Mouse (Mus musculus): Measurements from ENCODE around the gene Scn5a.

Scn5a gene

DNA sequence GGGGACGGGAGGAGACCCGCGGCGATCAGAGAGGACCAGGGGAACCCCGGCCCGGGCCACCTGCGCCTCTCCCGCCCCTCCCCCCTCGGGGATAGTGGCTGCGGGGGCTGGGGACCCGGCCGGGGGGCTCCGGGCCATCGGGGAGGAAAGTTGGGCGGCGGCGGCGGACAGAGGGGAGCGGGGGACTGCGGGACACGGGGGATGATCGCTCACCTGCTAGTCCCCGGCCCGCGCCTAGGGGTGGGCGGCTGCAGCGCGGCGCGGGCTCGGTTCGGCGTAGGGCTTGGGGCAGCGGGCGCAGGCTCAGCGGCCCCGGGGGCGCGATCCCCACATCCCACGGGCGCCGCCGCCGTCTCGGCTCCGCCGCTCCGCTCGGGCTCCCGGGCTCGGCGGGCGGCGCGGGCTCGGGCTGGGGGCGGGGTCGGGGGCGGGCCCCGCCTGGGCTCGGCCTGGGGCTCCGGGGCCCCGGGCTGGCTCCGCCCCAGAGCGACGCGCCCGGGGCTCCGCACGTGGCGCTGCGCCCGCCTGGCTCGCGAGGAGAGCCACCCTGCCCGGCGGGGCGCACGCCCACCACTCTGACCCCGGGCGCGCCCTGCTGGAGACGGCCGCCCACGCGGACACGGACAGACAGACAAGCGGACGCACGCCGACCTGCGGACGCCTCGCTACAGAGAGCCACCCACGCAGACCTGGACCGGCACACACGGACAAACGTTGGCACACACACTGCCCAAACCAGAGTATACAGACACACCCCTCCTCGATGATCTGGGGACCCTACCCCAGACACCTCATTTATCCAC, at the start of gene Scn5a:
Gene Scn5a (minus strand): TSS at position 381 of the 803 bp plus-strand sequence.
- in situ Hi-C loops (cut with MboI, MseI): no loop called here

DNA sequence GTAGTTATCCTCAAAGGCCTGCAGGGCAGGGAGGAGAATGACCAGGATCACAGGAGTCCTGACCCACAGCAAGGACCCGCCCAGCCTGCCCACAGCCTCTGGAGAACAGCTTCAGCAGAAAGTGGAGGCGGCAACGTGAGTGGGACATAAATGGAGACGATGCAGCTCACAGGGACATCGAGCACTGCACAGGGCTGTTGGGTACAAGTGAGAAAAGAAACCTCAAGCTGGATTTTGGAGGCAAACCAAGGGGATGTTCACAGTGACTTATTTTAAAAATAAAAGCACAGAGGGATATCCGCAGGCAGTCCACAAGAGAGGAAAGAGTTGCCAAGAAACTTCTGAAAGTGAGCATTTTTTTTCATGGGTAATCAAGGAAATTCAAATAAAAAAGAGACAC, 48.4 kb upstream of the Scn5a start:
- in situ Hi-C loops (cut with MboI, MseI): loop anchor here in 1 of 2 experiments (10.0 kb wide), 1 partner anchor 792 kb away; no protein-coding TSS in a partner anchor

DNA sequence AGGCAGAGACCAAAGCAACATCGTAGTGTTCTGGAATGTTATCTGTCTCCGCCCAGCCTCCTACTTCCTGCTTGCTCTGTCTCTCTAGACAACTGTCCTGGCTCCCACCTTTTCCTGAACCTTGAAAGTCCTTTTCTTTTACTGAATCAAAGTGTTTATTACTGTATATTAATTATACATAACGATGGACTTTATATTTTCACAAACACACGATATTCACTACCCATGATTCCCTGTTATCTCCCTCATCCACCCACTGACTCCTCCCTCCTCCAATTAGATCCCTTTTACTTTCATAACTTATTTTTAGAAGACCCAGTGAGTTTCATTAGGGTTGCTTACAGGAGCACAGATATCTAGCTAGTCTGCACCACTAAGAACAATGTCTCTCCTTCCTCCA, 45.3 kb upstream of the Scn5a start:
- in situ Hi-C loops (cut with MboI, MseI): loop anchor here in 1 of 2 experiments (10.0 kb wide), 1 partner anchor 789 kb away; no protein-coding TSS in a partner anchor

DNA sequence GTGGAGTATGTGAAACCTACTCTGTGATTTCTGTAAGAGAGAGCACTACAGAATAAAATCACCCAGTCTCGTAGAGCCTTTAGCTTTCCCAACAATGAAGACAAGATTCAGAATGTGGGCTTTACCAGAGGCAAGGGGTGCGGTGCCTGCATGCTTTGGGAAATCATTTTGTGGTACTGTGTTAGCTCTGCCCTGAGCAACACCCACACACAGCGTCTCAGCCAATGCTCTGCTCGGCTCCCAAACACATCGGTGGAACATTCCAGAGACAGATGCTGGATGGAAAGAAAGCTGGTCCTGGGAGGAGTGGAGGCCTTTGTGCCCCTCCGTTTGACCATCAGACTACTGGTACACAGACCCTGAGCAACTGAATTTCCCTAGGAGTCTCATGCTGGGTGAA, 36.0 kb upstream of the Scn5a start:
- in situ Hi-C loops (cut with MboI, MseI): no loop called here

DNA sequence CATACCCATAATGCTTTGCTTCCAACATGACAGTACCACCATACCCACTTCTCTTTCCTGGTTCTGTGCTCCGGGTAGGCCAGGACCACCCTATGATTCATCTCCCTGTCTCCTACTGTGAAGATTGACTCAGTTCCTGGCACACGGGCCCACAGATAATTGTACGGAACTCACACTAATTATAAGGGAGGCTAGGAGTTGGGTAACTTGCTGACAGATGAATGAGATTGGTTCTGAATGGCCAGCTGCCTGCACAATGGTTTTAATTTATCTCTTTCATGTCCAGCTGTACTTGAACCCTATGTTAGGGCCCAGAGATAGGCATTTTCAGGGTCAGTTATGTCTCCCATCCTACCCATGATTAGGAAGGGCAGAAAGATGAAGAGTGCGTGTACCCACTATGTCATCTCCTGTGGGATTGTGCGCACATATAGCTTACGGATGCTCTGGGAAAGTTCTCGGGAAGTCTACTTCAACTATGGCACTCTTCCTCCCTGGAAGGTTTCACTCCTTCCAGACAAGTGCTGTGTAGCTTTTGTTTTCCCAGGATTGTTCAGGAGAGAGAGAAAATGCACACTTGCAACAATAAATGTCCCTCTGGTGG, 31.8 kb upstream of the Scn5a start:
- in situ Hi-C loops (cut with MboI, MseI): no loop called here

GRCm38 (mm10) chr9:119606906-119607305, 28.1 kb upstream of the Scn5a start:
- in situ Hi-C loops (cut with MboI, MseI): no loop called here

DNA sequence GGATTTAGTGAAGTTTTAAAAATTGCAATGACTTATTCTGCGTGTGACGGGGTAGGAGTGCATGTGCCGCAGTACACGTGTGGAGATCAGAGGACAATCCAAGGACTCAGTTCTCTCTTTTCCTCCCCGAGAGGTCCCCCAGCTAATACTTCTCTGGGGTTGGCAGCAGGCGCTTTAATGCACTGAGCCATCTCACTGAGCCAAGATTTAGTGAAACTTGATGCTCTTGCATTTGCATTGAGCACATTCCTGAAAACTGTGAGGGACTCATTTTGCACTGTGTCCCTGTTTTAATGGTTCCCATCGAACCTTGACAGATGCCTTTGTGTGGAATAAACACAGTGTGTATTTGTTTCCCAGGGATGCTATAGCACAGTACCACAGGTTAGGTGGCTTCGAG, 25.8 kb upstream of the Scn5a start:
- in situ Hi-C loops (cut with MboI, MseI): no loop called here

DNA sequence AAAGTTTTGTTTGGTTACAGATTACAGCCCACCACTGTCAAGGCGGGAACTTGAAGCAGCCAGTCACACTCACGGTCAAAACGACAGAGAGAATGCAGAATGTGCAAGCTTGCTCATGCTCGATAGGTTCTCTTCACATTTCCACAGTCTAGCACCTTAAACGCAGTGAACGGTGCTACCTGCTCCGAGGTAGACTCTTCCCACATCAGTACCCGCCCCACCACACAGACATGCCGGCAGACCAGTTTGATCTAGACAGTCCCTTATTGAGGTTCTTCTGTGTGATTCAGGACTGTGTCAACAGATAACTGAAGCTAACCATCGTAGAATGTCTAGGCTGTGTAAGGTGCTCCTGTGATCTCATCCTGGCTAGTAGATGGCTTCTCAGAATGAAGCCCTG, 19.7 kb upstream of the Scn5a start:
- in situ Hi-C loops (cut with MboI, MseI): no loop called here

GRCm38 (mm10) chr9:119597332-119597731, 18.5 kb upstream of the Scn5a start:
- in situ Hi-C loops (cut with MboI, MseI): no loop called here

DNA sequence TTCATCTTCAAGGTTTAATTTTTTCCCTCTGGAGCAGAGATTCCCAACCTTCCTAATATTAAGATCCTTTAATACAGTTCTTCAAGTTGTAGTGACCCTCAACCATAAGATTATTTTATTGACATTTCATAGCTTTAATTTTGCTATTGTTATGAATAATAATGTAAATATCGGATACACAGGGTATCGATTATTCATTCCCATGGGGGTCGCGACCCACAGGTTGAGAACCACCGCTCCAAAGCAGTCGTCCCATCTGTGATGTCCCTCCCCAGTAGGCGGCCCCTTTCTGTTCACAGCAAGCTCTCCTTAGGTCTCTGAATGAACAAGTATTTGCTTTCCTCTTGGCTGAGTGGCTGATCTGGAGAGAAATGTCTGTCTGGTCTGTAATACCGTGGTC, 10.8 kb upstream of the Scn5a start:
- in situ Hi-C loops (cut with MboI, MseI): no loop called here

- in situ Hi-C loops (cut with MboI, MseI): no loop called here
Observed at GRCm38 (mm10) chr9:119588763-119589449, 10.1 kb upstream of the Scn5a start.

- in situ Hi-C loops (cut with MboI, MseI): no loop called here
Observed at GRCm38 (mm10) chr9:119580668-119581067, 1.9 kb upstream of the Scn5a start.

DNA sequence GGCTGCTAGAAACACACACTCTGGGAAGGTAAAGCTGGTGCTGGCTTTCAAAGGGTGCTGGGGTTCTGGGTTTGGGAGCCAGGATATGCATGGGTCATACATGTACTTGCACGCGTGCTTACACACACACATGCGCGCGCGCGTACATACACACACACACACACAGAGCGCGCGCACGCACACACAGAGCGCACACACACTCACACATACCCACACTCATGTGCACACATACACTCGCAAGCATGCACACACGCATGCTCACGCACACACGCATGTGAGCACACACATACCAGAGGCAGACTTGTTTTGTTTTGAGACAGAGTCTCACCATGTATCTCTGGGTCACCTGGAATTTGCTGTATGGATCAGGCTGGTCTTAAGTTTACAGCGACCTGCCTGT, 1.4 kb upstream of the Scn5a start:
- in situ Hi-C loops (cut with MboI, MseI): no loop called here

DNA sequence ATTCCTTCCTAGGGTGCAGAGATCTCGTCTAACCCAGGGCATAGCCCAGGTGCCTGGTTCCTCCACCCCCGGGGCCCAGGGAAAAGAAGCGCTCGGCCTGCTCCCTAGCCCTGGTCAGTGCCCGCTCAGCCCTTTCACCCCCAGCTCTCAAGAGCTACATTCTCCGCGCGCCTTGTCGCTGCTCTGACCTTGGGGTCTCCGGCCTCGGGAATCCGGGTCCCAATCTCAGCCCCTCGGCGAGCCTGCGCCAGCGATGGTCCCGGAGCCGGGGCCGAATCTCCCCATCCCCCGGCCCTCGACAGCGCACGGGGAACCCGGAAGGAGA, 543 bp downstream of the Scn5a start:
- in situ Hi-C loops (cut with MboI, MseI): no loop called here

- in situ Hi-C loops (cut with MboI, MseI): no loop called here
Observed at GRCm38 (mm10) chr9:119576977-119577376, 1.8 kb downstream of the Scn5a start.

DNA sequence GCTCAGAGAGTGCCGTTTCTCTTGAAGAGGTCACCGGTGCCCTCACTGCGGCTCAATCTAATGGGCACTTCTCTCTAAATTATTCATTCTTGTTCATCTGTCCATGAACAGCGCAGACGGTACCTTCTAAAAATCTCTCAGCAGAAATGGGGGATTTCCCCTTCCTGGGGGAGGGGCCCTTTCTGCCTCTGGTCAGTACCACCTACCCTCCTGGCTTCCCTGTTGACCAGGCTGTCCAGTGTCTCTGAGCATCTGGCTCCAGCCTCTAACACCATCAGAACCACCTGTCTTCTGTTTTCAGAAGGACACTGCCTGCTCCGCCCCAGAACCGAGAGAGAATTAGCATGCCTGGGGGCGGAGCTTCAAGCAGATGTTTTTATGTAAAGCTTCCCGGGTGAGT, 3.1 kb downstream of the Scn5a start:
- in situ Hi-C loops (cut with MboI, MseI): no loop called here

GRCm38 (mm10) chr9:119574366-119574765, 4.5 kb downstream of the Scn5a start:
- in situ Hi-C loops (cut with MboI, MseI): loop anchor here in 1 of 2 experiments (5.0 kb wide), 1 partner anchor 102 kb away; no protein-coding TSS in a partner anchor

GRCm38 (mm10) chr9:119573009-119573408, 5.8 kb downstream of the Scn5a start:
- in situ Hi-C loops (cut with MboI, MseI): loop anchor here in 1 of 2 experiments (5.0 kb wide), 1 partner anchor 101 kb away; no protein-coding TSS in a partner anchor

DNA sequence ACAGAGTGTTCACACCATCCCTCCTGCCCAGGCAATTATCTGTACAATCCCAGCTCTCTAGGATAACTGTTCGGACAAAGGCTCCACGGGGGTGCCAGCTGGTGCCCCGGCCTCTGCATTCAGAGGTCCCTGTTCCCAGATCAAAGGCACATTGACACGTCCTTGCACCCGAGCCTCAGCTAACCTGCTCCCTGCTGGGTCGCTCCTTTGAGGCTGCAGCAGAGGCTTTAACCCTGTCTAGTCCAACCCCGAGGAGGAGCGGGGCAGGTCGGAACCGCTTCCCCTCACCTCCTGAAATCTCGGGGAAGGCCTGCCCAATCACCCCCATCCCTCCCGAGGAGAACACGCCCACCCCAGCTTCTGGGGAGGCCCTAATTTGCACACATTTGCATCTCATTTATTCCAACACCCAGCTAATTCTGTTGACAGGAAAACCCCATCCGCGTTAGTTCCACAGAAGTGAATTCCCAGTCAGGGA, 7.4 kb downstream of the Scn5a start:
- in situ Hi-C loops (cut with MboI, MseI): loop anchor here in 1 of 2 experiments (5.0 kb wide), 1 partner anchor 99 kb away; no protein-coding TSS in a partner anchor

DNA sequence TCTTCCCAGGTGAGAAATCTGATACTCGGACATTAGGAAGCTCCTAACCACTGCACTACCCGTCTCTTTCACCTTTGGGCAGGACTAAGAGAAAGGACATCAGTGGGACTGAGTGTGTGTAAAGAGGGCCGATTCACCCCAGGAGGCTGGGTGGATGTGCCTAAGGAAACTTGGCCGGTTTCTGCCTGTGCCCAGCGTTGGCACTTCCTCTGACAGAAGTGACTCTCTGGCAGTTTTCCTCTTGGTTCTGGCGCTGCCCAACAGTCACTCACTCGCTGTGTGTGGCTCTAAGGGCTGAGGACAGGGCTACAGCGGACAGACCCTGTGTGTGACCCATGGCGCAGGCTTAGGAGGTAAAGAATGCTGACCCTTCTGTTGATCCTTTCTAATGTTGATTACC, 8.2 kb downstream of the Scn5a start:
- in situ Hi-C loops (cut with MboI, MseI): loop anchor here in 1 of 2 experiments (5.0 kb wide), 1 partner anchor 98 kb away; no protein-coding TSS in a partner anchor

DNA sequence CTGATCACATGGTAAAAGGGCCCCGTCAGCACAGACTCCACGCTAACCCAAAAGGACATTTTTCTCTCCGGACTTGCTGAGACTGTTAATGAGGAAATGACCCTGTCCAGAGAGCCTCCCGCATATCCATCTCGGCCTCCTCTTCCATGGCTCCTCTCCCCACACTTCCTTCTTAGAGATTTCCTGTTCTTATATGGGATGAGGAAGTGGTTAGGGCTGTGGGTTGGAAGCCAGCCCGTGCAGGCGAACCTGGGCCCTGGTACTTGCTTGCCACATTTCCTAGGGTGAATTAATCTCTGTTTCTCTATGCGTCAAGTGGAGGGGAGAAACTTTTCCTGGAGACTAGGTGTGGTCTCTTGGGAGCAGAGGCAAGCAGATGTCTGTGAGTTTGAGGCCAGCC, 10.1 kb downstream of the Scn5a start:
- in situ Hi-C loops (cut with MboI, MseI): no loop called here

DNA sequence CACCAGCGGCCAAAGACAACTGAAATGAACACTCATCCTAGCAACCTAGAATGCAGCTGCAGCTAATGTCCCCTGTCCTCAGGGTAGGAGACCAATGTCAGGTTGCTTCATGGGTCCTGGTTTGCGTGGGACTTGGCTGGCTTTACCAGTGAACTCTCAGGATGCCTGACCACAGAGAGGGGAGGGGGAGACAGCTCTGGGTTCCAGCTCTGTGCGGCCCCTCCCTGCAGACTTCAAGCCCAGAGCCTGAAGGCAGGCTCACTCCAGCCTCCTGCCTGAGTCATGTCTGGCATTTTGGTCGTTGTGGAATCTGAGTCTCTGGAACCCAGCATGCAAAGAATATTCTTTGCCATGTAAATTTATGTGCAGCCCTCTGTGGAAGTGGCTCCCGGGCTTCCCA, 11.0 kb downstream of the Scn5a start:
- in situ Hi-C loops (cut with MboI, MseI): no loop called here

Measured in T-helper 17 cell (primary cell).